Mouse (Mus musculus): Measurements from ENCODE around the gene Abi3bp.

Abi3bp gene

DNA sequence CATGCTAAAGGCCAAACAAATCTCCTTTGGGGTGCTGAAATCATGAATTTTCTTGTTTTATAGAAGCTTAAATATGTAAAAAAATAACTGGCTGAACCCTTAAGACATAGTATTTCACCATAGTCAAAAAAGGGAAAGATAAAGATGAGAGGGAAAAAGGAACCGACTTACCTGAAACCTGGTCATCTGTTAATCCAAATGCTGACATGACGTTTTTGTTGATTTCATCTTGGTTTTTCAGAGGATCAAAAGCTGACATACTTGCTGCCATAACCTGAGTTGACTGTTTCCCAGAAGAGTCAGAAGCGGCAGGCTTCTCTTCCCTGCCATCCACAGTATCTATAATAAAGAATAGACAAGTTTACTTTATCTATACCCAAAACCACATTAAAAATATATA lies 223.2 kb downstream of the Abi3bp start:
- no peak for TF ChIP-seq GATA4 (IDR thresholded peaks at IDR 0.05; ENCODE audit: insufficient replicate concordance, low read length)

DNA sequence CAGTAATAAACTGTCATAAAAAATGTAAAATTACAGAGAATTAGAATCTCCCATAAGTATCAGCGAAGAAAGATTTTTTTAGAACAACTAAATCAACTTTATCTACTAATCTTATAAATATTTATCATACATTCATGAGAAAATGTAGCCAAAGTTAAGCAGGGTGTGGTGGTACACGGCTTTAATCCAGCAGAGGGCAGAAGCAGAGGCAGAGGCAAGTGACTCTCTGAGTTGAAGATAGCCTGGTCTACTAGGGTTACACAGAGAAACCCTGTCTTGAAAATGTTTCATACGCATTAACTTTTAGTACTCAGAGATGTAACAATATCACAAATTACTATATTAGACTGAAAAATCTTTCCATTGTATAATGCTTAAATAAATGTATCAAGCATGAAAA lies 228.1 kb downstream of the Abi3bp start:
- no peak for TF ChIP-seq GATA4 (IDR thresholded peaks at IDR 0.05; ENCODE audit: insufficient replicate concordance, low read length)

DNA sequence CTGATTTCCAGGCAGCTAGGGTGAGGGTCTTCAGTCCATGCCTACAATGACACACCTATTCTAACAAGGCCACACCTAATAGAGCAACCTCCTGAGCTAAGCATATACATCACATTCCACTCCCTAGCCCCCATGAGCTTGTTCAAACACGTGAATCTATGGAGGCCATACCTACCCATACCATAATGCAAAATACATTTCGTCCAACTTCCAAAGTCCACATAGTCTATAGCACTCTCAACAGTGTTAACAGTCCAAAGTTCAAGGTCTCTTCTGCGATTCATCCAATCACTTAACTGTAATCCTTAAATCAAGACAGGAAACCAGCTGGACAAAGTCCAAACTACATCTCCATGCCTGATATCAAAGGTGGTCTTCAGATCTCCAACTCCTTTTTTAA lies 232.4 kb downstream of the Abi3bp start:
- TF ChIP-seq GATA4 (IDR thresholded peaks at IDR 0.05; ENCODE audit: insufficient replicate concordance, low read length) = no peak

DNA sequence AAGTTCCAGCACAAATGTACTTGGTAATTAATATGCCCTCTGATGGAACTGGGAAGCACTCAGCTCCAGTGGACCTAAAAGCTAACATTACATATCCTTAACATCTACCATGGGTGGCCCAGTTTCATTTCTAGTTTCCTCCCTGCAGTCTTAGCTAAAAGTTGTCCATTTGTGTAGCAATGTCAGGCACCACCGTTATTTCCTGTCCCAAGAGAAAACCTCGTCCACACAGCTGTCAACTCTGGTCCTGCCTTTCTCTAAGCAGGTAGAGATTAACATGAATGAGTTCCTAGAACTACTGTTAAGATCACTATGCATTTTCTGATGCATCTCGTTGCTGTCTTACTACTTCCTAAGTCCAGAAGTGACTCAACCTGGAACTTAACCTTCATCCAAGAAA lies 237.9 kb downstream of the Abi3bp start:
- no peak for TF ChIP-seq GATA4 (IDR thresholded peaks at IDR 0.05; ENCODE audit: insufficient replicate concordance, low read length)

DNA sequence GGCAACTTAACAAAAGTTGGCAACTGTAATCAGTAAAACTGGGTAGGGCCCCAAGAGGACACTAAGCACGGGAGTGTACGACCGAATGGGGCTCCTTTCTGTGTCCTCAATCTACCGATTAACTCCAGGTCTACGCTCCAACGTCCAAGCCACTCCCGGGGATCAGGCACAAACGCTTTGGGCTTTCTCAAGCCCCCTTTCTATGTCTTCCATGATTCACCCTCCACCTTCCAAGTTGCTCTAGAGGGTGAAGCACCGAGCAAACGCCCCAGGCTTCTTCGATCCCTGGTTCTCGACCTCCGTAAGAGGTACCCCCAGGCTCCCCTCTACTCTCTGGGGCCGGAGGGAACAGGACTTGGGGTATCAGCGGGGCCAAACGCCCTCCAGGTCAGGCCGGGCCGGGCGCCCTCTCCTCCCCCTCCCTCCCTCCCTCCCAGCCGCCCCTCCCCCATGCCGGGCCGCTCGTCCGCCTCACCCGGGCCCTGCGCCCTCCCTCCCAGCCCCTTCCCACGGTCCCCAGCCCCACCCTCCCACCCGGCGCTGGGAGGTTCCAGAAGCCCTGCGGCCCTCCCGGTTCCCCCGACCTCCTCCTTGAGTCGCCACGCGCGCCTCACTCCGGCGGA lies 239.0 kb downstream of the Abi3bp start:
- no peak for TF ChIP-seq GATA4 (IDR thresholded peaks at IDR 0.05; ENCODE audit: insufficient replicate concordance, low read length)

DNA sequence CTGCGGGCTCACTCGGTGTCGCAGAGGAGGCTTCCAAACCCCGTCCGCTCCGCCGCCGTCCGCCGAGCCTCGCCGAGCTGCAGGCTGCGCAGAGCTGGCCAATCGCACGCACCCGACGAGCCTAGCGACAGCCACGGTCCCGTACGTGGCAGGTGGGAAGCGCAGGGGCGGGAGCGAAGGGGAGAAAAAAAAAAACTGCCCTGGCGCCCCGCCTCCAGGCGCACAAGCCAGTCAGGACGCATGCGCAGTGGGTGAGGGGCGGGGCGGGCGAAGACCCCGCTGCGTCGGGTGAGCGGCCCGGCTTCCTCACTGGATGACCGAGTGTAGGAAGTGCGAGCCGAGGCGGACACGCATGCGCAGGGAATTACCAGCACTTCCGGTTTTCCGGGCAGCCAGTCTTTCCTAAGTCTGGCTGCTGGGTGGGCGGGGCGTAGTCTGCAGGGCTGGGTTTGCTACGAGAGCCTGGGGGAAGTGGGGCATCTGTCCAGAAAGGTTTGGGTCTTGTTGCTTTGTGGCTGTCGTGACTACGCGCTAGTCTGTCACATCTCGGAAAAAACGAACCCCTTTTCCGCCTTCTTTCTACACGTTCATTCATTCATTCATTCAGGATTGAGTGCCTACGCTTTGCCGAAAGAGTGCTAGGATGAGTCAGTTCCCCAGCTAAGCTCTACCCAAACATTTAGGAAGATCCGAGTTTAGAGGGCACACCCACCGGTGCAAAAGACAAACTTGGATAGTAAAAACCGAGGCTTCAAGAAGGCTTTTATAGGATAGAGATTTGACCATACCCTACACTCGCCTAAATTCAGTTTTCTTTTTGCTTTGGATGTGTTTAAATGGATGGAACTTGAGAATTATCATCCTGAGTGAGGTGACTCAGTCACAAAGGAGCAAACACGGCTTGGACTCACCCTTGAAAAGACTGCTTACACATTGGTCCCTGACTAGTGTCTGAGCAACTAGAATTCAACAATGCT lies 239.8 kb downstream of the Abi3bp start, which contains the start of gene Tfg:
Gene Tfg (minus strand): TSS at position 227 of the 977 bp plus-strand sequence.
- TF ChIP-seq GATA4 (IDR thresholded peaks at IDR 0.05; ENCODE audit: insufficient replicate concordance, low read length) = no peak

DNA sequence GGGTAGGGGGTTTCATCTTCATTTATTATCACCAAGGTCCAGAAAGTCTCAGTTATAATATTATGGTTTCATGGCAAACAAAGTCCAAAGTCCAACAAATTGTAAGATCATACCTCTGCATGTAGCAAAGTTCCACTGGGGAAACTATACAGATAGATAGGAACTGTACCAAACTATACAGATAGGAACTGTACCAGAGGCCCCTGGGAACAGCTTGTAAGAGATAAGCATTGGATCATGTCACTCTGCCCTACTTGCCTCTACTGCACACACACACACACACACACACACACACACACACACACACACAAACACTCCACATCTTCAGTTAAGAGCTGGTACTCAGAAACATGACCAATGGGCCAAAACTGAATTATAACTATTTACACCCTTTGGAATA lies 241.4 kb downstream of the Abi3bp start:
- no peak for TF ChIP-seq GATA4 (IDR thresholded peaks at IDR 0.05; ENCODE audit: insufficient replicate concordance, low read length)

DNA sequence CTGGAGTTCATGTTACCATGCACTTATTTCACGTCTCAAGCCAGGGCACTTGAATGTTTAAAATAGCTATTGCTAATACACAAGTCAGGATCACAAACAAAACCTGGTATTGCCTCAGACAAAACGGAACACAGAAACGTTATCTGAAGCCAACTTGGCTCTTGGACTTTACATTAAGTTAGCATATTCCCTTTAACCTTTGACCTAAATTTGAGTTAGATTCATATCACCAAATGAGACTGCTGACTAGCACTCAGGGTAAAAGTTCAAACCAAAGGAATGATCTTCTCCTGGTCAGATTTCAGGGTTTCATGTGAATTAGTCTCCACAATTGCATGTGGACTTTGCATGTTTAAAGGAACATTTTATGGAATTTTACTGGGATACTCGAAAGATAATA lies 244.7 kb downstream of the Abi3bp start:
- peak; percentile 65 for TF ChIP-seq GATA4 (IDR thresholded peaks at IDR 0.05; ENCODE audit: insufficient replicate concordance, low read length)

DNA sequence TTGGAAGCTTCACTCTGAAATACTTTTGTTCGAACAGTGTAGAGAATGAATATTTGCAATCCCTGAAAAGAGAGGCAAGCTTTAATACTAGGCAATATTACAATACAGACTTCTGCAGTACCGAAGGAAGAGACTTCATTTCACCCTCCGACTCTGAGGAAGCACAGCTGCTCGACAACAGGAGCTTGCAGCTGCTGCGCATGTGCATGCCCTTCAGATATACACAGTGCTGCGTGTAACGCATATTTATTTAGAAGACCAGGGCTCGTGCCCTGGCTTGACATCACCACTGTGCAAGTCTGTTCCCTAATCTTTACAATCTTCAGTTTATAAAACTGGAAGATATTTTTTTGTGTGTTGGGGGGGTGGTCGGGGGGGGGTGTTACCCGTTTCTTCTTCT lies 247.2 kb downstream of the Abi3bp start:
- no peak for TF ChIP-seq GATA4 (IDR thresholded peaks at IDR 0.05; ENCODE audit: insufficient replicate concordance, low read length)

DNA sequence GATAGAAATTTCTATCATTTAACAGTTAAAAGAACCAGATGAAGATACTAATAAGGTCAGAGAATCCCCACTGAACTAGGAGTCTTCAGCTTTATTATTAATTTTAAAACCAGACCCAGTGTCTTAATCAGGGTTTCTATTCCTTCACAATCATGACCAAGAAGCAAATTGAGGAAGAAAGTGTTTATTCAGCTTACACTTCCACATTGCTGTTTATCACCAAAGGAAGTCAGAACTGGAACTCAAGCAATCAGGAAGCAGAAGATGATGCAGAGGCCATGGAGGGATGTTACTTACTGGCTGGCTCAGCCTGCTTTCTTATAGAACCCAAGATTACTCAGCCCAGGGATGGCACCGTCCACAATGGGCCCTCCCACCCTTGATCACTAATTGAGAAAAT lies 251.4 kb downstream of the Abi3bp start:
- TF ChIP-seq GATA4 (IDR thresholded peaks at IDR 0.05; ENCODE audit: insufficient replicate concordance, low read length) = no peak

Data from liver, adult (tissue).